Mouse (Mus musculus) bone marrow, adult 2 months (tissue): ENCODE results near the gene Gm3512.
"Not testable (repeated sequence)": the region's sequence is repeated elsewhere in the genome, so short reads cannot be mapped to it uniquely, and the experiment has no call there.

ENCODE experiments used
- CTCF ChIP-seq: fragments of 200-500 bp; IDR thresholded peaks from 2 replicates; pipeline ENCODE4 v1.5.1; 2011; ENCODE audit warnings: low read length, control low read depth; ENCODE audit not compliant: control insufficient read depth, insufficient read depth
- POLR2A ChIP-seq: fragments of 200-500 bp; IDR thresholded peaks from 2 replicates; pipeline ENCODE4 v1.6.1; 2011; ENCODE audit warnings: low read depth, mild to moderate bottlenecking, control low read depth, low read length, borderline replicate concordance; ENCODE audit not compliant: control insufficient read depth

GRCm38 (mm10) chr14:7105124-7105802 lies 69.1 kb downstream of the Gm3512 start:
- not testable (repeated sequence) for TF ChIP-seq CTCF, POLR2A
